Mouse (Mus musculus) lung, postnatal 0 days (tissue): Measurements from ENCODE around the gene Pars2.

Experiments used
- CTCF ChIP-seq: IDR thresholded peaks from 2 replicates; pipeline ENCODE4 v1.5.1; 2016; ENCODE audit warnings: antibody characterized with exemption, mild to moderate bottlenecking
- EP300 ChIP-seq: IDR thresholded peaks from 2 replicates; pipeline ENCODE4 v1.6.1; 2016; ENCODE audit warnings: antibody characterized with exemption, mild to moderate bottlenecking, control low read depth

DNA sequence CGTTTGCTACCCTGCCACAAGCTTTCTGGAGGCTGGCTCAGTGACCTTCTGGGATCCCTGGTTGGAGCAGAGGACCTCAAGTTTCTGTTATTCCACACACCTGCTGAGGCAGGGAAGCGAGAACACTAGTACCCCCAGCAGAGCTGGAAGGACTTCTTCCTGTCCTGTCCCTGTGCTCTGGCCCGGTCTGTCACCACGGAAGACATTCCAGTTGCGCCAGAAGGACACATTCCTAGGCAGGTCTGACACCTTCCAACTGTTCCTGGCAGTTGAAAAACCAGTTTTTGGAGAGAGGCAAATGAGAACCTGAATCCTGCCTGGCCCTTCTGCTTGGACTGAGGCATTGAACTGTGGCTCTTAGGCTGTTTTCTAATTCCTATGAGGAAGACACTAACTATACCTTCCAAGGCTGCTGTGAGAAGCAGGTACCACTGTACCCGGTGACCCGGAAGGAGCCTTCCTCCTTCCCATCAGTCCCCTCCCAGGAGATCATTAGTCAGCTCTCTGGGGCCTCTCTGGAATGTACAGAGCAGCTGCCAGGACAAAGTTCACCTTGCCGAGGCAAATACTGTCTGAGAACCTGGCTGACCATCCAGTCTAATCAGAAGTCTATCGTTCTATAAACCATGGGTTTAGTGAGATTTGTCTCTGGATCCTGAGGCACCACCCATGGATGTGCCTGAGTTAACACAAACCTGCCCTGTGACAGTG is 22.1 kb upstream of the Pars2 start:
- TF ChIP-seq CTCF, result no peak
- TF ChIP-seq EP300, result no peak
